In the genomic region with DNA sequence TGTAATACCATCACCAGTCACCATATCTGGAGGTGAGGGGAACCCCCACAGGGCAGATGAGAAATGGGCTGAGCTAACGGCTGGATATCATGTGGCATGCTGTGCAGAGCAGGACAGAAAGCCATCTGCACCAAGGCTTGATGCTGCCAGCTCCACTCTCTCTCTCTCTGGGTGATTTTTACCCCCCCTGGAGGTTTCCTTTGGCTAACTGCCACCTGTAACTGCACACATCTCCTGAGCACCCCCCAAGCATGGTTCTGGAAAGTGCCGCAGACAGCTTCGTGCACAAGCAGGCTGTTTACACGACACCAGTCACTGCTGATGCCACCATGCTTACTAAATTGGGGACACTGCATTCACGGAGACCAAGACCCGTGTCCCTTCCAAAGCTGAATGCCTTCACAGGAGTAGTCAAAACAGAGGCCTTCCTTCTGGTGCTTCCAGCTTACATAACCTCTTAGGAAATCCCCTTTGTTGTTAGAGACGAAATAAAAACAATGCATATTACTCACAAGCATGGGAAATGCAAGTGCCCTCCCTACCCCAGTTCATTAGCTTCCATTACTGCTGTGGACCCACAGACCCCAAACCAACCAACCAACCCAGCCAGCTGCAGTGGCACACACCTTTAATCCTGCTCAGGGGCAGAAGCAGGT, we compare ENCODE assay signal across 10 mouse cellular contexts. TPM values are rescaled to one million over a fixed set of nuclear protein-coding genes. Genes with fewer than 3 reads are reported as not detected.
DNase-seq lines count a peak whose midpoint lies in the region; ATAC-seq lines count a peak whose summit lies in the region.
"Had no signal": no experiment of that assay in that cellular context is flagged by ENCODE, and none has a peak within 500 bp of the region (broad histone marks: within the 10 kb centered on the region; RNA-seq: fewer than 3 reads in every experiment).

No protein-coding gene starts in this region.

- ATAC-seq in frontal cortex, adult (ENCODE audit: low TSS enrichment) = peak; percentile 72
- ATAC-seq in CD4-positive, CD25-positive, alpha-beta regulatory T cell, adult 4 months = peak; percentile 64
- ATAC-seq in common myeloid progenitor, adult 5-6 weeks (replicated peaks; ENCODE audit: low read depth, poor library complexity, severe bottlenecking) = peak; percentile 66

- DNase-seq in frontal cortex, postnatal 25 days (ENCODE audit: low spot score in 2 of 2) = no peak
- DNase-seq in lung, postnatal 36 days = peak; percentile 56
- DNase-seq in B cell, adult 2 months = no peak
- DNase-seq in ovary, postnatal 10 days (ENCODE audit: low spot score) = no peak
- DNase-seq in layer of hippocampus, adult 9-11 months = no peak
- DNase-seq: right cerebral cortex, postnatal 25 days had no signal

RNA-seq across cellular contexts. Expression of a gene that starts 44.0 kb away (rescaled TPM):
- 1 to 10 TPM in 1 of 2 experiments, under 1 TPM in 1; 0.54 to 1.2 TPM for polyA plus RNA-seq in CD4-positive, CD25-positive, alpha-beta regulatory T cell, adult 4 months (2017; shearing (Covaris generic))
- total RNA-seq in common myeloid progenitor, adult 5-6 weeks (2017) = 0.73 TPM in 1 of 2 replicates, not detected in the other
- total RNA-seq: CH12.LX had no signal
